Mouse (Mus musculus) liver, adult 2 months (tissue): ENCODE results near the gene Lgmn.

Source experiments
- CTCF ChIP-seq: fragments of 200-500 bp; IDR thresholded peaks from 2 replicates; pipeline ENCODE4 v1.5.1; 2011; ENCODE audit warnings: low read depth, low read length, control low read depth
- POLR2A ChIP-seq: fragments of 200-500 bp; IDR thresholded peaks from 2 replicates; pipeline ENCODE4 v1.6.1; 2011; ENCODE audit warnings: low read length, control low read depth; ENCODE audit not compliant: insufficient read depth; ENCODE audit errors: extremely low read depth

GRCm38 (mm10) chr12:102391109-102391508 lies 48.5 kb downstream of the Lgmn start:
- TF ChIP-seq POLR2A: no peak
- no peak for TF ChIP-seq CTCF
